Mouse (Mus musculus): ENCODE results near the gene Tas2r125.

DNA sequence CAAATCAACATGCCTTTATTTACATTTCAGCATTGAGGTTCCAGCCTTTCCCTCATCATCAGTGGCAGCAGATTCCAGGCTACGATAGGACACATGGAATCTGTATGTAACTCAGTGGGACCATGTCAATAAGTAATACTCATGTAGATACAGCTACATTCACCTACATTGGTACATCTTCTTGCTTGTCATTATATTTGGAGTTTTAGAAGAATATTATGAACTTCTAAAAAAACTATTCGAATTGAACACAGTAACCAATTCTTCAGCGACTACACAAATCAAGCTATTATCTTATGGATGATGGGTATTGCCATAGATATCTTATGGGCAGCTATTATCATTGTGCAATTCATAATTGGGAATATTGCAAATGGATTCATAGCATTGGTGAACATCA lies at the start of gene Tas2r125:
- no peak for TF ChIP-seq CTCF (IDR thresholded peaks at IDR 0.05; ENCODE audit: insufficient read depth, low read length)
- TF ChIP-seq POLR2A (IDR thresholded peaks at IDR 0.05; ENCODE audit: borderline replicate concordance, extremely low read depth, low read depth, low read length), result no peak

Measured in lung, adult 2 months (tissue).